ENCODE assay signal across 22 mouse cellular contexts in genomic region chr19:22928366-22928765, GRCm38 (mm10).
"Had no signal": no experiment of that assay in that cellular context is flagged by ENCODE, and none has a peak within 500 bp of the region (broad histone marks: within the 10 kb centered on the region; RNA-seq: fewer than 3 reads in every experiment).

No protein-coding gene starts in this region.

- H3K9me3 ChIP-seq: limb, embryonic 10.5 days; limb, embryonic 13.5 days; liver, embryonic 12.5 days; liver, embryonic 15.5 days; lung, embryonic 15.5 days; megakaryocyte, embryonic 14.5 days; midbrain, embryonic 10.5 days; midbrain, embryonic 13.5 days; neural tube, embryonic 13.5 days had no signal

- H3K4me1 ChIP-seq: limb, embryonic 10.5 days; liver, embryonic 12.5 days; liver, embryonic 15.5 days; megakaryocyte, embryonic 14.5 days; midbrain, embryonic 10.5 days had no signal

- H3K4me2 ChIP-seq: limb, embryonic 13.5 days; liver, embryonic 12.5 days; liver, embryonic 15.5 days; lung, embryonic 15.5 days; midbrain, embryonic 13.5 days; neural tube, embryonic 13.5 days had no signal

- H3K36me3 ChIP-seq: limb, embryonic 10.5 days; limb, embryonic 13.5 days; liver, embryonic 12.5 days; liver, embryonic 15.5 days; lung, embryonic 15.5 days; midbrain, embryonic 10.5 days; midbrain, embryonic 13.5 days; neural tube, embryonic 13.5 days had no signal

- H3K9ac ChIP-seq: limb, embryonic 13.5 days; liver, embryonic 12.5 days; liver, embryonic 15.5 days; lung, embryonic 15.5 days; midbrain, embryonic 13.5 days; neural tube, embryonic 13.5 days had no signal

- DNase-seq: kidney, adult 9 months; kidney, postnatal 14 days; kidney, postnatal 4 days; layer of hippocampus, postnatal 36 days; liver; lung, adult 18-20 months; lung, postnatal 10 days; lung, postnatal 36 days; thymus, adult 18-20 months; thymus, postnatal 36 days had no signal

- ATAC-seq: liver, embryonic 12.5 days; midbrain, embryonic 13.5 days; midbrain, embryonic 16.5 days had no signal

- H3K27ac ChIP-seq: limb, embryonic 10.5 days; limb, embryonic 13.5 days; liver, embryonic 12.5 days; liver, embryonic 15.5 days; lung, embryonic 15.5 days; midbrain, embryonic 10.5 days; midbrain, embryonic 13.5 days; neural tube, embryonic 13.5 days had no signal

- H3K27me3 ChIP-seq: limb, embryonic 13.5 days; liver, embryonic 12.5 days; liver, embryonic 15.5 days; lung, embryonic 15.5 days; megakaryocyte, embryonic 14.5 days; midbrain, embryonic 13.5 days; neural tube, embryonic 13.5 days had no signal

- H3K4me3 ChIP-seq: left cerebral cortex, adult 2 months; limb, embryonic 10.5 days; limb, embryonic 13.5 days; liver, embryonic 12.5 days; liver, embryonic 15.5 days; lung, embryonic 15.5 days; megakaryocyte, embryonic 14.5 days; midbrain, embryonic 10.5 days; midbrain, embryonic 13.5 days; myocyte; neural tube, embryonic 13.5 days had no signal
